ENCODE assay signal across 16 mouse cellular contexts in genomic region chr17:43362881-43363280, GRCm38 (mm10). TPM values are rescaled to one million over a fixed set of nuclear protein-coding genes. Genes with fewer than 3 reads are reported as not detected.
DNase-seq lines count a peak whose midpoint lies in the region; ATAC-seq and TF ChIP-seq lines count a peak whose summit lies in the region.
"Had no signal": no experiment of that assay in that cellular context is flagged by ENCODE, and none has a peak within 500 bp of the region (broad histone marks: within the 10 kb centered on the region; RNA-seq: fewer than 3 reads in every experiment).

No protein-coding gene starts in this region.

- ATAC-seq in embryonic facial prominence, embryonic 14.5 days (ENCODE audit: low read depth) = no peak
- no peak for ATAC-seq in hindbrain, embryonic 15.5 days (ENCODE audit: low FRiP score, low read depth)
- ATAC-seq in hindbrain, embryonic 12.5 days (ENCODE audit: low FRiP score) = no peak
- no peak for ATAC-seq in liver, embryonic 11.5 days (replicated peaks; ENCODE audit: low FRiP score)
- ATAC-seq in liver, postnatal 0 days = no peak
- ATAC-seq: forebrain, embryonic 15.5 days; midbrain, embryonic 16.5 days had no signal

- no peak overlapping the region for H3K27ac ChIP-seq in embryonic facial prominence, embryonic 14.5 days (replicated peaks; ENCODE audit: low read depth, low read length)
- no peak overlapping the region for H3K27ac ChIP-seq in embryonic facial prominence, embryonic 10.5 days (replicated peaks)
- no peak overlapping the region for H3K27ac ChIP-seq in hindbrain, embryonic 15.5 days (replicated peaks)
- H3K27ac ChIP-seq in hindbrain, embryonic 12.5 days = no peak overlapping the region
- H3K27ac ChIP-seq in liver, embryonic 11.5 days (ENCODE audit: low read depth, low read length) = no peak overlapping the region
- H3K27ac ChIP-seq in liver, postnatal 0 days (ENCODE audit: low read depth) = no peak overlapping the region
- H3K27ac ChIP-seq in cortical plate, adult 2 months (ENCODE audit: insufficient read depth, low read length) = 0 out of 2 replicates have a peak overlapping the region, but pooled peaks have one; percentile 15
- H3K27ac ChIP-seq: forebrain, embryonic 15.5 days; hindbrain, embryonic 10.5 days; left cerebral cortex, adult 2 months; limb, embryonic 13.5 days; neural tube, embryonic 12.5 days had no signal

- no peak overlapping the region for H3K4me3 ChIP-seq in embryonic facial prominence, embryonic 14.5 days (ENCODE audit: low read depth, low read length)
- H3K4me3 ChIP-seq in embryonic facial prominence, embryonic 10.5 days = no peak overlapping the region
- no peak overlapping the region for H3K4me3 ChIP-seq in hindbrain, embryonic 15.5 days
- H3K4me3 ChIP-seq in hindbrain, embryonic 12.5 days = no peak overlapping the region
- H3K4me3 ChIP-seq in liver, embryonic 11.5 days (ENCODE audit: low read depth, low read length) = no peak overlapping the region
- H3K4me3 ChIP-seq in liver, postnatal 0 days (ENCODE audit: low read depth, low read length) = no peak overlapping the region
- H3K4me3 ChIP-seq in cortical plate, adult 2 months (ENCODE audit: insufficient read depth, low read length) = no peak overlapping the region
- H3K4me3 ChIP-seq: forebrain, embryonic 15.5 days; hindbrain, embryonic 10.5 days; left cerebral cortex, adult 2 months; limb, embryonic 13.5 days; neural tube, embryonic 12.5 days had no signal

- H3K9ac ChIP-seq in embryonic facial prominence, embryonic 14.5 days (ENCODE audit: low read depth, low read length) = no peak overlapping the region
- H3K9ac ChIP-seq in hindbrain, embryonic 15.5 days = no peak overlapping the region
- H3K9ac ChIP-seq in hindbrain, embryonic 12.5 days = no peak overlapping the region
- no peak overlapping the region for H3K9ac ChIP-seq in liver, embryonic 11.5 days (ENCODE audit: low read depth, low read length)
- H3K9ac ChIP-seq in liver, postnatal 0 days (replicated peaks) = no peak overlapping the region
- H3K9ac ChIP-seq: forebrain, embryonic 15.5 days; limb, embryonic 13.5 days; neural tube, embryonic 12.5 days had no signal

- 73% methylated on average over 6 of the region's 6 CpGs for WGBS in embryonic facial prominence, embryonic 14.5 days
- WGBS in embryonic facial prominence, embryonic 10.5 days = 66% methylated on average over 6 of the region's 6 CpGs
- WGBS in hindbrain, embryonic 15.5 days = 64% methylated on average over 6 of the region's 6 CpGs
- WGBS in hindbrain, embryonic 12.5 days = 70% methylated on average over 6 of the region's 6 CpGs
- 68% methylated on average over 6 of the region's 6 CpGs for WGBS in liver, embryonic 11.5 days
- WGBS in liver, postnatal 0 days (ENCODE audit: insufficient replicate concordance) = 58% methylated on average over 6 of the region's 6 CpGs

- H3K4me2 ChIP-seq in embryonic facial prominence, embryonic 14.5 days (ENCODE audit: low read depth, low read length) = peak overlapping the region; percentile 18; the same call in 1 of the 2 replicates
- 0 out of 2 replicates have a peak overlapping the region, but pooled peaks have one; percentile 17 for H3K4me2 ChIP-seq in hindbrain, embryonic 15.5 days
- H3K4me2 ChIP-seq in hindbrain, embryonic 12.5 days (replicated peaks) = no peak overlapping the region
- peak overlapping the region; percentile 7; the same call in 1 of the 2 replicates for H3K4me2 ChIP-seq in liver, embryonic 11.5 days
- no peak overlapping the region for H3K4me2 ChIP-seq in liver, postnatal 0 days (ENCODE audit: low read depth, low read length)
- H3K4me2 ChIP-seq: forebrain, embryonic 15.5 days; limb, embryonic 13.5 days; neural tube, embryonic 12.5 days had no signal

- DNase-seq in embryonic facial prominence, embryonic 14.5 days (ENCODE audit: low spot score) = no peak
- no peak for DNase-seq in embryonic facial prominence, embryonic 10.5 days (ENCODE audit: low spot score)
- no peak for DNase-seq in liver, embryonic 11.5 days (ENCODE audit: low spot score)
- DNase-seq in liver, postnatal 0 days = no peak
- no peak for DNase-seq in thymus, postnatal 14 days
- DNase-seq: cerebellum, adult 18-20 months had no signal

- peaks cover 3% of the 10 kb centered on the region; the same call in 1 of the 2 replicates for H3K4me1 ChIP-seq in embryonic facial prominence, embryonic 14.5 days (ENCODE audit: control insufficient read depth, insufficient read depth, low read length)
- H3K4me1 ChIP-seq in embryonic facial prominence, embryonic 10.5 days = peaks cover 19% of the 10 kb centered on the region
- H3K4me1 ChIP-seq in hindbrain, embryonic 15.5 days (replicated peaks) = peaks cover 9% of the 10 kb centered on the region
- H3K4me1 ChIP-seq in hindbrain, embryonic 12.5 days = peaks cover 3% of the 10 kb centered on the region; the same call in 1 of the 2 replicates
- no peaks in the 10 kb centered on the region for H3K4me1 ChIP-seq in liver, embryonic 11.5 days (replicated peaks; ENCODE audit: control insufficient read depth, insufficient read depth, low read length)
- peaks cover 9% of the 10 kb centered on the region; the same call in 1 of the 2 replicates for H3K4me1 ChIP-seq in liver, postnatal 0 days (ENCODE audit: insufficient read depth)
- no peaks in the 10 kb centered on the region for H3K4me1 ChIP-seq in cortical plate, adult 2 months (ENCODE audit: control insufficient read depth, insufficient read depth, low read length)

- no peaks in the 10 kb centered on the region for H3K36me3 ChIP-seq in embryonic facial prominence, embryonic 14.5 days (ENCODE audit: control insufficient read depth, insufficient read depth, low read length)
- no peaks in the 10 kb centered on the region for H3K36me3 ChIP-seq in embryonic facial prominence, embryonic 10.5 days (replicated peaks)
- H3K36me3 ChIP-seq in hindbrain, embryonic 15.5 days = no peaks in the 10 kb centered on the region
- H3K36me3 ChIP-seq in hindbrain, embryonic 12.5 days = no peaks in the 10 kb centered on the region
- no peaks in the 10 kb centered on the region for H3K36me3 ChIP-seq in liver, embryonic 11.5 days (ENCODE audit: control insufficient read depth, insufficient read depth, low read length)
- no peaks in the 10 kb centered on the region for H3K36me3 ChIP-seq in liver, postnatal 0 days (replicated peaks; ENCODE audit: insufficient read depth, low read length)
- H3K36me3 ChIP-seq: forebrain, embryonic 15.5 days; hindbrain, embryonic 10.5 days; limb, embryonic 13.5 days; neural tube, embryonic 12.5 days had no signal

- TF ChIP-seq EP300 in liver, postnatal 0 days (IDR thresholded peaks at IDR 0.05; ENCODE audit: low read depth) = no peak

- TF ChIP-seq CTCF in liver, postnatal 0 days (IDR thresholded peaks at IDR 0.05; ENCODE audit: low read depth) = no peak
- no peak for TF ChIP-seq CTCF in cortical plate, adult 2 months (IDR thresholded peaks at IDR 0.05; ENCODE audit: extremely low read depth, insufficient read depth, low read length)

- no peaks in the 10 kb centered on the region for H3K27me3 ChIP-seq in embryonic facial prominence, embryonic 14.5 days (replicated peaks; ENCODE audit: control insufficient read depth, insufficient read depth, low read length)
- H3K27me3 ChIP-seq in embryonic facial prominence, embryonic 10.5 days (replicated peaks; ENCODE audit: low read depth, poor library complexity, severe bottlenecking) = 0 out of 2 replicates have a peak, but pooled peaks cover 3% of the 10 kb centered on the region
- no peaks in the 10 kb centered on the region for H3K27me3 ChIP-seq in hindbrain, embryonic 15.5 days
- H3K27me3 ChIP-seq in hindbrain, embryonic 12.5 days = no peaks in the 10 kb centered on the region
- peaks cover 10% of the 10 kb centered on the region for H3K27me3 ChIP-seq in liver, embryonic 11.5 days (replicated peaks; ENCODE audit: control insufficient read depth, insufficient read depth, low read length)
- H3K27me3 ChIP-seq in liver, postnatal 0 days (ENCODE audit: insufficient read depth, low read length) = no peaks in the 10 kb centered on the region
- H3K27me3 ChIP-seq: CH12.LX; forebrain, embryonic 15.5 days; limb, embryonic 13.5 days; neural tube, embryonic 12.5 days had no signal

- no peak for TF ChIP-seq POLR2A in cortical plate, adult 2 months (IDR thresholded peaks at IDR 0.05; ENCODE audit: extremely low read depth, insufficient read depth, low read length)

- H3K9me3 ChIP-seq in embryonic facial prominence, embryonic 14.5 days (ENCODE audit: control insufficient read depth, low read length) = no peaks in the 10 kb centered on the region
- H3K9me3 ChIP-seq in embryonic facial prominence, embryonic 10.5 days = no peaks in the 10 kb centered on the region
- H3K9me3 ChIP-seq in hindbrain, embryonic 15.5 days = no peaks in the 10 kb centered on the region
- H3K9me3 ChIP-seq in hindbrain, embryonic 12.5 days (replicated peaks) = no peaks in the 10 kb centered on the region
- no peaks in the 10 kb centered on the region for H3K9me3 ChIP-seq in liver, embryonic 11.5 days (ENCODE audit: control insufficient read depth, low read length)
- H3K9me3 ChIP-seq in liver, postnatal 0 days (ENCODE audit: low read length) = no peaks in the 10 kb centered on the region
- H3K9me3 ChIP-seq: forebrain, embryonic 15.5 days; hindbrain, embryonic 10.5 days; limb, embryonic 13.5 days; neural tube, embryonic 12.5 days had no signal

RNA-seq across cellular contexts. Expression of gene Adgrf5, which starts 2.6 kb away (rescaled TPM):
- 10.9 and 13.0 TPM in 2 replicates for polyA plus RNA-seq in embryonic facial prominence, embryonic 14.5 days (2014; fragmentation: Nextera tagmentation; extraction: Ambion mirVana)
- polyA plus RNA-seq in embryonic facial prominence, embryonic 10.5 days (2016; fragmentation: Nextera tagmentation; extraction: Ambion mirVana) = 7.4 and 8.2 TPM in 2 replicates
- 7.6 and 9.0 TPM in 2 replicates for polyA plus RNA-seq in hindbrain, embryonic 15.5 days (2015; fragmentation: Nextera tagmentation; extraction: Ambion mirVana)
- 11.4 and 13.2 TPM in 2 replicates for polyA plus RNA-seq in hindbrain, embryonic 12.5 days (2016; fragmentation: Nextera tagmentation; extraction: Ambion mirVana)
- polyA plus RNA-seq in liver, embryonic 11.5 days (2014; fragmentation: Nextera tagmentation; extraction: Ambion mirVana) = 9.3 and 9.4 TPM in 2 replicates
- 2.5 and 3.5 TPM in 2 replicates for polyA plus RNA-seq in liver, postnatal 0 days (2015; fragmentation: Nextera tagmentation; extraction: Ambion mirVana)
- 23.9 and 25.4 TPM in 2 replicates for polyA plus RNA-seq in cortical plate, adult 2 months (2012; rRNA removed)

Comparison
In these comparisons a context has a peak if more than half of its experiments do, and no peak if none do; other contexts are left out.
1. H3K4me2 ChIP-seq: peak in embryonic facial prominence, embryonic 14.5 days (single experiment), hindbrain, embryonic 15.5 days (single experiment) and liver, embryonic 11.5 days (single experiment); none in hindbrain, embryonic 12.5 days (single experiment) and liver, postnatal 0 days (single experiment).